Mouse (Mus musculus): ENCODE data around the gene Vash2. TPM values are rescaled to one million over a fixed set of nuclear protein-coding genes. Genes with fewer than 3 reads are reported as not detected.
"Not testable (repeated sequence)": the region's sequence is repeated elsewhere in the genome, so short reads cannot be mapped to it uniquely, and the experiment has no call there.

Gene Vash2
- total and polyA plus RNA-seq, 2 experiments = under 0.01 TPM; not detected in 1

DNA sequence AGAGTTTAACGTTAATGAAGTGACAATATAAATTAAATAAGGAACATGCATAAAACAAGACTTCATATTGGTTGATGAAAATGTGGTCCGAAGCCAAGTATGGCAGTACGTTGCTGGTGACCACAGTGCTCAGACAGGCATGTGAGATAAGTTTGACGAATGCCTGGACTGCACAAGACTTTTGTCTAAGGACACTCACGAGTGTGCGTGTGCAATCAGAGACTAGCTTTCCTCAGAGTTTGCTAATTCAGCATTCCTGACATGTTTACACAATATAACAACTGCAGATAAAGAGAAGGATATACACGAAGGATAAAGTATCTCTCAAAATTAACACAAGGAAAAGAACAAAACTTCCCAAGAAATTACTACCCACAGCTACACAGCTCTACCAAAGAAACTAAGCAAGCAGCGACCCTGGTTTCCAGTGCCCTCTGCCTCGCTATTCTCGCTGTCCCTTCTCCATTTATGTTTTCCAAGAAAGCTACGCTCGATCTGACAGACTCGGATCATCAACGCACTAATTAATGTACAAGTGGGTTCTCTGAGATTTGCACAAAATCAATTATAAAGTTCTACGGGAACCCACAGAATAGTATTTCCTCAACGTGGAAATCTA lies 51.2 kb downstream of the Vash2 start:
- peak overlapping the region; percentile 77 for H3K4me3 ChIP-seq (ENCODE audit: insufficient read depth, low read depth, low read length)
- DNase-seq (ENCODE audit: extremely low read depth, low read depth, low spot score) = peak; percentile 48
- peak overlapping the region; percentile 81 for H3K9ac ChIP-seq (ENCODE audit: low read depth, low read length)
- WGBS = 8% methylated on average over 16 of the region's 16 CpGs
- TF ChIP-seq CTCF (IDR thresholded peaks at IDR 0.05; ENCODE audit: low read depth, low read length) (no peak), POLR2A (IDR thresholded peaks at IDR 0.05; ENCODE audit: extremely low read depth, insufficient read depth, low read length) (no peak)
- H3K36me3 ChIP-seq (ENCODE audit: control insufficient read depth, insufficient read depth, low read length) = peaks cover under 1% of the 10 kb centered on the region; the same call in 1 of the 2 replicates
- H3K27me3 ChIP-seq (ENCODE audit: control insufficient read depth, insufficient read depth, low read length) = no peaks in the 10 kb centered on the region
- H3K79me2 ChIP-seq (ENCODE audit: control insufficient read depth, insufficient read depth, low read length) = no peaks in the 10 kb centered on the region; the same call in 1 of the 2 replicates
- peak overlapping the region; percentile 93 for H3K27ac ChIP-seq (replicated peaks; ENCODE audit: insufficient read depth, low read depth, low read length)
- peaks cover 8% of the 10 kb centered on the region; the same call in 1 of the 2 replicates for H3K4me1 ChIP-seq (ENCODE audit: control insufficient read depth, insufficient read depth, low read length)

DNA sequence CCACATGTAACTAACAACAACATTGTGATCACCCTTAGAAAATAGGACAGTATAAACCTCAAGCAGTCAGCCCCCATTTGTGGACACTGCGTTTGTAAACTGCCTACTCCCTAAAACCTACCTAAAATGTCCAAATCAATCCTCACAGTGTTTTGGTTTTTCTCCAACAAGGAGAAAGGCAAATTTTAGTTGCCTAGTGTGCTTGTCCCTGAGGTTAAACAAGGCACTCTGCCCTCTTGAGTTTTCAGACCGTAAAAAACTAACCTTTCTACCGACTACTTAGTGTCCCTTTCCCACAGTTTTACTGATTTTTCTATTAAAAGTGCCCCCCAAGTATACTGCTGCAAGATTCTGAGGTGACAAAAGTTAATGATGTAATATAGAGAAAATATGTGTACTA lies 51.8 kb downstream of the Vash2 start:
- WGBS = 40% methylated on average over 3 of the region's 3 CpGs
- Histone ChIP-seq H3K9ac (ENCODE audit: low read depth, low read length) (no peak overlapping the region), H3K4me1 (ENCODE audit: control insufficient read depth, insufficient read depth, low read length) (peaks cover 8% of the 10 kb centered on the region; the same call in 1 of the 2 replicates), H3K27ac (replicated peaks; ENCODE audit: insufficient read depth, low read depth, low read length) (no peak overlapping the region), H3K4me3 (ENCODE audit: insufficient read depth, low read depth, low read length) (no peak overlapping the region), H3K79me2 (ENCODE audit: control insufficient read depth, insufficient read depth, low read length) (no peaks in the 10 kb centered on the region), H3K27me3 (ENCODE audit: control insufficient read depth, insufficient read depth, low read length) (no peaks in the 10 kb centered on the region), H3K36me3 (ENCODE audit: control insufficient read depth, insufficient read depth, low read length) (no peaks in the 10 kb centered on the region)
- peak; percentile 60 for DNase-seq (ENCODE audit: extremely low read depth, low read depth, low spot score)
- TF ChIP-seq POLR2A (IDR thresholded peaks at IDR 0.05; ENCODE audit: extremely low read depth, insufficient read depth, low read length) = no peak
- no peak for TF ChIP-seq CTCF (IDR thresholded peaks at IDR 0.05; ENCODE audit: low read depth, low read length)

DNA sequence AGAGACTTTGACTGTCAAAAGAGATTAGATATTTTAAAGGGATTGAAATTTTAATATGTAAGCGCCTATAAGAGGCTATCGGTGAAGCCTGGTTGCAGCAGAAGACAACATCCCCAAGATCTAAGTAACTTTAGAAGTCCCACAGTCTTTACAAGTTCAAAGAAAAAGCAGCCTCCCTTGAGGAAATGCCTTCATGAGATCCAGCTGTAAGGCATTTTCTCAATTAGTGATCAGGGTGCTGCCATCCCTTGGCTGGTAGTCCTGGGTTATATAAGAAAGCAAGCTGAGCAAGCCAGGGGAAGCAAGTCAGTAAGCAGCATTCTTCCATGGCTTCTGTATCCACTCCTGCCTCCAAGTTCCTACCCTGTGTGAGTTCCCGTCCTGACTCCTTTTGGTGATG lies 54.3 kb downstream of the Vash2 start, which contains the start of gene Angel2:
Gene Angel2, plus strand, starts transcription at position 301 of the 400 bp plus-strand sequence.
- not testable (repeated sequence) for H3K27me3 ChIP-seq (ENCODE audit: control insufficient read depth, insufficient read depth, low read length); H3K9ac ChIP-seq (ENCODE audit: low read depth, low read length); H3K4me1 ChIP-seq (ENCODE audit: control insufficient read depth, insufficient read depth, low read length); H3K27ac ChIP-seq (replicated peaks; ENCODE audit: insufficient read depth, low read depth, low read length); H3K36me3 ChIP-seq (ENCODE audit: control insufficient read depth, insufficient read depth, low read length); H3K4me3 ChIP-seq (ENCODE audit: insufficient read depth, low read depth, low read length); H3K79me2 ChIP-seq (ENCODE audit: control insufficient read depth, insufficient read depth, low read length); DNase-seq (ENCODE audit: extremely low read depth, low read depth, low spot score)
- WGBS = 95% methylated on average over 3 of the region's 3 CpGs

DNA sequence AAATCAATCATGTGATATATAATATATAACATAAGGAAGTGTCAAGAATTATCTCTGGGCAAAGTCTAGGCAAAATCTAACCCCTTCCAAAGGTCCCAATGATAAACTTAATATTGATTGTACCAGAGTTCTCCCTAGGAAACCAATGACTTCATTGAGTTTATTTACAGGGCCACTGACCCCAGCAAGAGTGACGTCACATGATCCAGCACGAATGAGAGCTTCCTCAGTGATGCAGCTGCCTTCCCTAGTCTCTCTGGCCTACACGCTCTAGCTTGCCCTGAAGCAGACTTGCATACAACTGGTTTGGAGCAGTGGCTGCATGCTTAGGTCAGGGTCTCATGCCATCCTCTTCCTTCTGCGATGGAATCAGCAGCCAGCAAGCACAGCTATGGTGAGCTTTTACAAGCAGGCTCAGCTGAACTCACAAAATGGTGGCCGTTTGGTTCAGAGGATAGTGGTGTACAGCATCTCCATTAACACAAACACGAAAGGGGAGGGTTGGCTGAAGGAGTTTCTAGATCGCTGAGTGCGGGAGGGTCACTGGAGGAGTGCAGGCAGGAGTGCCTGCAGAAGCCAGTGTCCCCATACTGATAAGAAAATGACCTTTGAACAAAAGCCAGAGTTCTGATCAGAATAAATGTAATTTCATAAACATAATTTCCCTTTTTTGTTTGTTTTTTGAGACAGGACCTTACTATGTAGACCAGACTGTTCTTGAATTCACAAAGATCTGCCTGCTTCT lies 59.2 kb downstream of the Vash2 start:
- no peak overlapping the region for H3K27ac ChIP-seq (replicated peaks; ENCODE audit: insufficient read depth, low read depth, low read length)
- H3K4me3 ChIP-seq (ENCODE audit: insufficient read depth, low read depth, low read length) = no peak overlapping the region
- H3K9ac ChIP-seq (ENCODE audit: low read depth, low read length) = no peak overlapping the region
- no peak for TF ChIP-seq POLR2A (IDR thresholded peaks at IDR 0.05; ENCODE audit: extremely low read depth, insufficient read depth, low read length)
- no peak for TF ChIP-seq CTCF (IDR thresholded peaks at IDR 0.05; ENCODE audit: low read depth, low read length)
- peak; percentile 52 for DNase-seq (ENCODE audit: extremely low read depth, low read depth, low spot score)
- H3K36me3 ChIP-seq (ENCODE audit: control insufficient read depth, insufficient read depth, low read length) = no peaks in the 10 kb centered on the region
- no peaks in the 10 kb centered on the region for H3K27me3 ChIP-seq (ENCODE audit: control insufficient read depth, insufficient read depth, low read length)
- no peaks in the 10 kb centered on the region for H3K79me2 ChIP-seq (ENCODE audit: control insufficient read depth, insufficient read depth, low read length)
- H3K4me1 ChIP-seq (ENCODE audit: control insufficient read depth, insufficient read depth, low read length) = peaks cover 3% of the 10 kb centered on the region; the same call in 1 of the 2 replicates
- WGBS = 55% methylated on average over 8 of the region's 8 CpGs

DNA sequence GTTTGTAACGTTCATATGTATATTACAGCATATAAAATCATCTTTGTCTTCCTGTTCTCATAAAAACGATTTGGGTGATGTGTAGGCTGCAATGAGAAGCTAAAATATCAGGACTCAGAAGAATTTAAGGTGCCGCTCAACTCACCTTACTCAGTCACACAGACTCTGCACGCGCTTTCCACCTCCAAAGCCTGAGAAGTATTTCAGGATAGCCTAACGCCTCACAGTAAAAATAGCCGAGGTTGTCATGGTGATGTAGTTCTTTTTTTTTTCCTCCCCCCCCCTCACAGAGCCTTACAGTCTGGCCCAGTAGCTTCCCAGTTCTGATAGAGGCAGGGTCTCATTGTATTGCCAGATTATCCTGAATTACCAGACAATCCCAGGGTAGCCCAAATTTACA lies 60.2 kb downstream of the Vash2 start:
- DNase-seq (ENCODE audit: extremely low read depth, low read depth, low spot score) = no peak
- Histone ChIP-seq H3K79me2 (ENCODE audit: control insufficient read depth, insufficient read depth, low read length) (no peaks in the 10 kb centered on the region), H3K4me1 (ENCODE audit: control insufficient read depth, insufficient read depth, low read length) (peaks cover 3% of the 10 kb centered on the region; the same call in 1 of the 2 replicates), H3K36me3 (ENCODE audit: control insufficient read depth, insufficient read depth, low read length) (no peaks in the 10 kb centered on the region), H3K4me3 (ENCODE audit: insufficient read depth, low read depth, low read length) (no peak overlapping the region), H3K27ac (replicated peaks; ENCODE audit: insufficient read depth, low read depth, low read length) (no peak overlapping the region), H3K27me3 (ENCODE audit: control insufficient read depth, insufficient read depth, low read length) (no peaks in the 10 kb centered on the region), H3K9ac (ENCODE audit: low read depth, low read length) (no peak overlapping the region)
- 78% methylated on average over 7 of the region's 7 CpGs for WGBS
- TF ChIP-seq POLR2A (IDR thresholded peaks at IDR 0.05; ENCODE audit: extremely low read depth, insufficient read depth, low read length) (no peak), CTCF (IDR thresholded peaks at IDR 0.05; ENCODE audit: low read depth, low read length) (no peak)

DNA sequence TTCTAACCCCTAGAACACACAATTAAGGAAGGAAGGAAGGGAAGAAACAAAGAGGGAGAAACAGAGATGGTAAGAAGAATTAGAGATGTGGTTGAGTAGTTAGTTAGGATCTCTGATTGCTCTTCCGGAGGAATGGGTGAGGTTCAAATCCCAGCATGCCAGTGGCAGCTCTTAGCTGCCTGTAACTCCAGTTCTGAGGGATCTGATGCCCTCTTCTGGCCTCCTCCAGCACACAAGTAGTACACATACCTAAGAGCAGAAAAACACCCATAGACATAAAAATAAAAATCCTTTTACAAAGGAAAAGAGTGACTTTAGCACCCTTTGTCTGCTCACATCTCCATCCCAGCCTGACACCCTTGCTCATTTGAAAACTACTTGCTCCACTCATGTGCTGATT lies 66.5 kb downstream of the Vash2 start:
- Histone ChIP-seq H3K27me3 (ENCODE audit: control insufficient read depth, insufficient read depth, low read length) (no peaks in the 10 kb centered on the region), H3K27ac (replicated peaks; ENCODE audit: insufficient read depth, low read depth, low read length) (no peak overlapping the region), H3K36me3 (ENCODE audit: control insufficient read depth, insufficient read depth, low read length) (no peaks in the 10 kb centered on the region), H3K79me2 (ENCODE audit: control insufficient read depth, insufficient read depth, low read length) (peaks cover 17% of the 10 kb centered on the region; the same call in 1 of the 2 replicates), H3K9ac (ENCODE audit: low read depth, low read length) (no peak overlapping the region), H3K4me3 (ENCODE audit: insufficient read depth, low read depth, low read length) (no peak overlapping the region), H3K4me1 (ENCODE audit: control insufficient read depth, insufficient read depth, low read length) (peaks cover 6% of the 10 kb centered on the region)
- TF ChIP-seq POLR2A (IDR thresholded peaks at IDR 0.05; ENCODE audit: extremely low read depth, insufficient read depth, low read length) (no peak), CTCF (IDR thresholded peaks at IDR 0.05; ENCODE audit: low read depth, low read length) (no peak)
- DNase-seq (ENCODE audit: extremely low read depth, low read depth, low spot score) = no peak
- WGBS = 48% methylated on average over 1 of the region's 1 CpGs
